Comparison of ENCODE assay signal across 23 mouse cellular contexts in the genomic region with DNA sequence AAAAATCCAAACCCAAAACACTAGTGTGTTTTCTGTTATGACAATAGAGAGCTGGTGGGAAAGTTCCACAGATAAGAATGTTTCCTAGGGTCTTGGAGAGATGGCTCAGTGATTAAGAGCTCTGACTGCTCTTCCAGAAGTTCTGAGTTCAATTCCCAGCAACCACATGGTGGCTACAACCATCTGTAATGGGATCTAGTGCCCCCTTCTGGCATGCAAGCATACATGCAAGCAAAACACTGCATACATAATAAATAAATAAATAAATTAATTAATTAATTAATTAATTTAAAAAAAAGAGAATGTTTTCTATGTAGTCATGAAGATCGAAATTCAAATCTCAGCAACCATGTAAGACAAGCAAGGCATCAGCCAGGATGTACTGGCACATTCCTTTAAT. TPM values are rescaled to one million over a fixed set of nuclear protein-coding genes. Genes with fewer than 3 reads are reported as not detected.
DNase-seq lines count a peak whose midpoint lies in the region; ATAC-seq and TF ChIP-seq lines count a peak whose summit lies in the region.
"Had no signal": no experiment of that assay in that cellular context is flagged by ENCODE, and none has a peak within 500 bp of the region (broad histone marks: within the 10 kb centered on the region; RNA-seq: fewer than 3 reads in every experiment).

No protein-coding gene starts in this region.

- dilution Hi-C loops in CH12.LX (cut with MboI; ENCODE audit: extremely low pct_ligation_motif_present, extremely low pct_unique_long_range_greater_than_20kb, low sequenced_read_pairs), result no loop called here

- peak; percentile 21; the same call in 1 of the 2 replicates for TF ChIP-seq CTCF in gastrocnemius, adult 2 months (IDR thresholded peaks at IDR 0.05)
- peak; percentile 29; the same call in 1 of the 2 replicates for TF ChIP-seq CTCF in liver, embryonic 14.5 days (IDR thresholded peaks at IDR 0.05; ENCODE audit: low read depth)
- peak in 1 of 2 experiments; percentile 31; a peak in 1 of 4 replicates for TF ChIP-seq CTCF in CH12.LX (conservative IDR thresholded peaks at IDR 0.05 in 1 of 2, IDR thresholded peaks at IDR 0.05 in 1 of 2; ENCODE audit: low read depth in 2 of 2, low read length in 2 of 2)
- no peak for TF ChIP-seq CTCF in brain, embryonic 14.5 days (IDR thresholded peaks at IDR 0.05; ENCODE audit: borderline replicate concordance, extremely low read depth, insufficient read depth, insufficient read length)

- 87% methylated on average over 1 of the region's 1 CpGs for WGBS in liver, embryonic 14.5 days (ENCODE audit: insufficient replicate concordance)
- WGBS in liver, embryonic 11.5 days, result 93% methylated on average over 1 of the region's 1 CpGs

- DNase-seq in gastrocnemius, adult 2 months, result no peak
- no peak for DNase-seq in gastrocnemius, adult 18-20 months (ENCODE audit: low spot score)
- DNase-seq in liver, embryonic 14.5 days (ENCODE audit: low read depth in 3 of 3, low spot score in 3 of 3), result no peak
- DNase-seq in liver, embryonic 11.5 days (ENCODE audit: low spot score), result no peak
- DNase-seq in CH12.LX (ENCODE audit: extremely low read depth) (peak; percentile 6), MN1 (ENCODE audit: low spot score) (no peak)
- peak; percentile 1 for DNase-seq in brain, embryonic 14.5 days (ENCODE audit: low read depth)
- DNase-seq in neural tube, embryonic 10.5 days (ENCODE audit: extremely low spot score, low spot score), result no peak
- DNase-seq: adrenal gland, adult 8-10 months; heart, postnatal 14 days; kidney, adult 18-20 months; kidney, postnatal 14 days; lung, postnatal 10 days; midbrain, embryonic 14.5 days; right cerebral cortex, postnatal 4 days had no signal

- H3K36me3 ChIP-seq in liver, embryonic 14.5 days (replicated peaks; ENCODE audit: control insufficient read depth, insufficient read depth, low read depth), result peaks cover 64% of the 10 kb centered on the region
- peaks cover 42% of the 10 kb centered on the region for H3K36me3 ChIP-seq in liver, embryonic 11.5 days (ENCODE audit: control insufficient read depth, insufficient read depth, low read length)
- H3K36me3 ChIP-seq in CH12.LX (replicated peaks in 1 of 2; ENCODE audit: control insufficient read depth in 1 of 2, insufficient read depth in 1 of 2, low read length in 1 of 2), result peaks cover 36 to 67% of the 10 kb centered on the region in 2 experiments

- peaks cover 6 to 12% of the 10 kb centered on the region in 2 experiments for H3K4me1 ChIP-seq in liver, embryonic 14.5 days (replicated peaks; ENCODE audit: control insufficient read depth in 2 of 2, insufficient read depth in 2 of 2, low read length in 1 of 2)
- H3K4me1 ChIP-seq in liver, embryonic 11.5 days (replicated peaks; ENCODE audit: control insufficient read depth, insufficient read depth, low read length), result peaks cover 6% of the 10 kb centered on the region
- peaks cover 0 to 17% of the 10 kb centered on the region in 2 experiments; a peak in 3 of 4 replicates for H3K4me1 ChIP-seq in CH12.LX (ENCODE audit: control insufficient read depth in 1 of 2, insufficient read depth in 2 of 2)

- H3K9me3 ChIP-seq in liver, embryonic 14.5 days (ENCODE audit: control insufficient read depth, low read length), result no peaks in the 10 kb centered on the region
- no peaks in the 10 kb centered on the region for H3K9me3 ChIP-seq in liver, embryonic 11.5 days (ENCODE audit: control insufficient read depth, low read length)
- H3K9me3 ChIP-seq in CH12.LX (replicated peaks; ENCODE audit: low read length), result no peaks in the 10 kb centered on the region
- H3K9me3 ChIP-seq: embryonic facial prominence, embryonic 12.5 days; G1E; heart, embryonic 12.5 days; hindbrain, embryonic 15.5 days; limb, embryonic 10.5 days; liver, embryonic 12.5 days had no signal

- no peak overlapping the region for H3K27ac ChIP-seq in gastrocnemius, adult 2 months
- no peak overlapping the region for H3K27ac ChIP-seq in liver, embryonic 14.5 days
- no peak overlapping the region for H3K27ac ChIP-seq in liver, embryonic 11.5 days (ENCODE audit: low read depth, low read length)
- no peak overlapping the region for H3K27ac ChIP-seq in CH12.LX (ENCODE audit: insufficient read depth, low read depth)
- H3K27ac ChIP-seq: embryonic facial prominence, embryonic 12.5 days; hindbrain, embryonic 15.5 days; limb, embryonic 10.5 days; liver, embryonic 12.5 days had no signal

- intact Hi-C loops in gastrocnemius, adult 2 months (cut with DNase I), result no loop called here

- H3K79me2 ChIP-seq in CH12.LX (replicated peaks; ENCODE audit: control insufficient read depth, extremely low read depth, insufficient read depth, poor library complexity, severe bottlenecking), result peaks cover 25% of the 10 kb centered on the region

- ATAC-seq in liver, embryonic 14.5 days (ENCODE audit: insufficient read depth), result no peak
- no peak for ATAC-seq in liver, embryonic 11.5 days (replicated peaks; ENCODE audit: low FRiP score)
- ATAC-seq: forebrain, embryonic 14.5 days; liver, embryonic 12.5 days had no signal

- H3K9ac ChIP-seq in liver, embryonic 14.5 days (replicated peaks), result no peak overlapping the region
- no peak overlapping the region for H3K9ac ChIP-seq in liver, embryonic 11.5 days (ENCODE audit: low read depth, low read length)
- H3K9ac ChIP-seq in CH12.LX (ENCODE audit: insufficient read depth, low read depth), result no peak overlapping the region
- H3K9ac ChIP-seq: embryonic facial prominence, embryonic 12.5 days; heart, embryonic 12.5 days; hindbrain, embryonic 15.5 days; liver, embryonic 12.5 days had no signal

- TF ChIP-seq POLR2A in CH12.LX (IDR thresholded peaks at IDR 0.05; ENCODE audit: low read depth, low read length), result no peak
- TF ChIP-seq POLR2A in brain, embryonic 14.5 days (IDR thresholded peaks at IDR 0.05; ENCODE audit: borderline replicate concordance, extremely low read depth, insufficient read depth, insufficient read length, poor library complexity, severe bottlenecking), result no peak

- no peak for TF ChIP-seq RAD21 in CH12.LX (IDR thresholded peaks at IDR 0.05; ENCODE audit: low read depth, low read length)

- no peak overlapping the region for H3K4me3 ChIP-seq in gastrocnemius, adult 2 months
- H3K4me3 ChIP-seq in liver, embryonic 14.5 days (ENCODE audit: insufficient read depth in 1 of 2, low read depth in 2 of 2, low read length in 2 of 2), result no peak overlapping the region
- no peak overlapping the region for H3K4me3 ChIP-seq in liver, embryonic 11.5 days (ENCODE audit: low read depth, low read length)
- H3K4me3 ChIP-seq in CH12.LX (replicated peaks in 1 of 3; ENCODE audit: low read depth in 2 of 3, low read length in 2 of 3, poor library complexity in 1 of 3), result no peak overlapping the region
- H3K4me3 ChIP-seq: embryonic facial prominence, embryonic 12.5 days; erythroblast, embryonic 14.5 days; heart, embryonic 12.5 days; hindbrain, embryonic 15.5 days; limb, embryonic 10.5 days; liver, embryonic 12.5 days had no signal

- in situ Hi-C loops in CH12.LX (cut with MboI; ENCODE audit: low pct_ligation_motif_present, low pct_unique_long_range_greater_than_20kb, low sequenced_read_pairs), result loop anchor here (25.0 kb wide), 1 partner anchor 189 kb away; the partner anchor contains the start of gene Als2cr12

- no peak overlapping the region for H3K4me2 ChIP-seq in liver, embryonic 14.5 days (ENCODE audit: low read depth)
- no peak overlapping the region for H3K4me2 ChIP-seq in liver, embryonic 11.5 days
- no peak overlapping the region for H3K4me2 ChIP-seq in CH12.LX (ENCODE audit: insufficient read depth, low read depth, poor library complexity, severe bottlenecking)
- H3K4me2 ChIP-seq: embryonic facial prominence, embryonic 12.5 days; heart, embryonic 12.5 days; hindbrain, embryonic 15.5 days; liver, embryonic 12.5 days had no signal

- TF ChIP-seq EP300 in liver, embryonic 14.5 days (IDR thresholded peaks at IDR 0.05; ENCODE audit: low read depth), result no peak
- no peak for TF ChIP-seq EP300 in CH12.LX (IDR thresholded peaks at IDR 0.05; ENCODE audit: low read length)

- H3K27me3 ChIP-seq in liver, embryonic 14.5 days (ENCODE audit: control insufficient read depth, insufficient read depth, low read length), result no peaks in the 10 kb centered on the region
- no peaks in the 10 kb centered on the region for H3K27me3 ChIP-seq in liver, embryonic 11.5 days (replicated peaks; ENCODE audit: control insufficient read depth, insufficient read depth, low read length)
- no peaks in the 10 kb centered on the region for H3K27me3 ChIP-seq in CH12.LX (replicated peaks)
- H3K27me3 ChIP-seq: embryonic facial prominence, embryonic 12.5 days; heart, embryonic 12.5 days; hindbrain, embryonic 15.5 days; liver, embryonic 12.5 days had no signal

RNA-seq across cellular contexts. Expression of gene Orc2, which starts 6.2 kb away (rescaled TPM):
- total RNA-seq in gastrocnemius, adult 2 months (2021), result 10 to 100 TPM; 12.5 to 12.7 TPM
- 10 to 100 TPM; 12.5 to 12.6 TPM for total RNA-seq in gastrocnemius, adult 18-20 months (2021)
- 17.7 and 21.2 TPM in 2 replicates for polyA plus RNA-seq in liver, embryonic 14.5 days (2012; rRNA removed)
- 39.0 and 40.0 TPM in 2 replicates for polyA plus RNA-seq in liver, embryonic 14.5 days (2014; fragmentation: Nextera tagmentation; extraction: Ambion mirVana)
- polyA plus RNA-seq in liver, embryonic 11.5 days (2014; fragmentation: Nextera tagmentation; extraction: Ambion mirVana), result 73.4 and 88.3 TPM in 2 replicates
- 48.6 and 62.7 TPM in 2 replicates for total RNA-seq in CH12.LX (2012; rRNA removed)
- total RNA-seq in CH12.LX (2014; rRNA removed), result 151 and 176 TPM in 2 replicates
- 99.1 and 104 TPM in 2 replicates for polyA plus RNA-seq in CH12.LX (2012; ENCODE audit: insufficient read length, low read depth)
- polyA plus RNA-seq in brain, embryonic 14.5 days (2012; rRNA removed), result 19.7 and 21.5 TPM in 2 replicates

RNA-seq across cellular contexts. Expression of gene Ppil3, which starts 53.5 kb away (rescaled TPM):
- total RNA-seq in gastrocnemius, adult 2 months (2021), result 10 to 100 TPM; 13.6 to 13.9 TPM
- 10 to 100 TPM; 13.3 to 13.7 TPM for total RNA-seq in gastrocnemius, adult 18-20 months (2021)
- polyA plus RNA-seq in liver, embryonic 14.5 days (2012; rRNA removed), result 12.1 and 18.6 TPM in 2 replicates
- 29.8 and 31.0 TPM in 2 replicates for polyA plus RNA-seq in liver, embryonic 14.5 days (2014; fragmentation: Nextera tagmentation; extraction: Ambion mirVana)
- polyA plus RNA-seq in liver, embryonic 11.5 days (2014; fragmentation: Nextera tagmentation; extraction: Ambion mirVana), result 58.6 and 62.8 TPM in 2 replicates
- 66.1 and 90.4 TPM in 2 replicates for total RNA-seq in CH12.LX (2012; rRNA removed)
- 161 and 191 TPM in 2 replicates for total RNA-seq in CH12.LX (2014; rRNA removed)
- polyA plus RNA-seq in CH12.LX (2012; ENCODE audit: insufficient read length, low read depth), result 103 and 114 TPM in 2 replicates
- 32.6 and 34.6 TPM in 2 replicates for polyA plus RNA-seq in brain, embryonic 14.5 days (2012; rRNA removed)

RNA-seq across cellular contexts. Expression of gene Nif3l1, which starts 53.8 kb away (rescaled TPM):
- total RNA-seq in gastrocnemius, adult 2 months (2021), result 1 to 10 TPM; 7.7 to 9.4 TPM
- total RNA-seq in gastrocnemius, adult 18-20 months (2021), result 1 to 10 TPM; 8.3 to 9.4 TPM
- 10.3 and 10.7 TPM in 2 replicates for polyA plus RNA-seq in liver, embryonic 14.5 days (2012; rRNA removed)
- 16.5 and 18.0 TPM in 2 replicates for polyA plus RNA-seq in liver, embryonic 14.5 days (2014; fragmentation: Nextera tagmentation; extraction: Ambion mirVana)
- polyA plus RNA-seq in liver, embryonic 11.5 days (2014; fragmentation: Nextera tagmentation; extraction: Ambion mirVana), result 44.0 and 45.0 TPM in 2 replicates
- total RNA-seq in CH12.LX (2012; rRNA removed) (34.5 and 40.8 TPM in 2 replicates), CH12.LX (2014; rRNA removed) (70.1 and 107 TPM in 2 replicates)
- 39.6 and 43.5 TPM in 2 replicates for polyA plus RNA-seq in CH12.LX (2012; ENCODE audit: insufficient read length, low read depth)
- 44.8 and 49.3 TPM in 2 replicates for polyA plus RNA-seq in brain, embryonic 14.5 days (2012; rRNA removed)

Comparison
In these comparisons a context has a peak if more than half of its experiments do, and no peak if none do; other contexts are left out.
1. DNase-seq: peak in CH12.LX (single experiment) and brain, embryonic 14.5 days (single experiment); none in gastrocnemius, adult 2 months (single experiment), gastrocnemius, adult 18-20 months (single experiment), liver, embryonic 14.5 days (0 of 3), liver, embryonic 11.5 days (single experiment), MN1 (single experiment) and neural tube, embryonic 10.5 days (single experiment).